Mouse (Mus musculus) lung, postnatal 4 days (tissue): ENCODE measurements around the gene Drd3.
A peak's percentile ranks its signal among the peaks of the same experiment; 100 is the strongest.

Experiments
- DNase-seq, 2 experiments: peaks; one replicate each; pipeline ENCODE4 v3.0.0; 2021

Gene Drd3

DNA sequence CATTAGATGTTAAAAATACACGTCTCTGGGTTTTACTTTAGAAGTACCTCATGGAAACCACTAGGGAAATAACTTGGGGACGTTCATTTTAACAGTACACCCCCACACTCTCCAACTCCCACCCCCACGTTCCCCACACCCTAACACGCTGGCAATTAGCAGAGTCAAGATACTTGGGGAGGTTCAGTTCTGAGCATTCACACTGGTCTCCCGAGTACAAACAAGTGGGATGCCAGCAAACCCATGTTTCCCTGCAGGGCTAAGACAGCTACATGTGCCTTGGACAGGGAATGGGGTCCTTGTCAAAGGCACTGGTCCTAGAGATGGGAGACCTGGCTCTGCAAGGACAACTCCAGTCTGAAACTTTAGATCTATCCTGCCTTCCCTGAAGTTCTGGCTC is 48.6 kb downstream of the Drd3 start:
- no peak for DNase-seq

DNA sequence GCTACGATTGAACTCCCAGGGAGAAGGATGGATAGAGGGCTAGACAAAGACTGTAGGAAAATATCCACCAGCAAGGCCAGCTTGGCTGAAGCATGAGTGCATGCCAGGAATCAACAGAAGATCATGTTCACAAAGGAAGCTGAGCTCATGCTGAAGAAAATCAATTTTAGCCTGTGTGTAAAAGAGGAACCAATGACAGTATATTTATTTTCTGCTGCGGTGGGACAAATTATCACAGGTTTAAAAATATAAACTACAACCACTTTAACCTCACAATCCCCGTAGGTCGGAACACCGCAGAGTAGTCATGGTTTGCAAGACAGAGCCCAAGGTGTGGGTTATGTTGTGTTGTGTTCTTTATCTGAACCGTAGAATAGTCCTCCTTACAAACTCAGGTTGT is 50.5 kb downstream of the Drd3 start:
- no peak for DNase-seq

DNA sequence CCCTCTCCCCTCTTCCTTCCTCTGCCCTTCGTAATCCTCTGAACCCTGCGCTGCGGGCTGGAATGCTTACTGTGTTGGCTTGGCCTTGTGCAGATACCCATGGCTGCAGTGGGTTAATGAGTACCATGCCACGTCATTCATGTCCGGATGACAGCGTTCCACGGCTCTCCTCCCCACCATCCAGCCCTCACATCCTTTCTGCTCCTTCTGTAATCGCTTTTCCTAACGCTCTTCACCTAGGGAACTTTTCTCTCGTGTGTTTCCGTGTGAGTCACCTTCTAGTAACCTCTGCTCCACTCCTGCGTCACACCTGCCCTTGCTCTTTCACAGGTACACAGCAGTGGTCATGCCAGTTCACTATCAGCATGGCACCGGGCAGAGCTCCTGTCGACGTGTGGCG is 53.2 kb downstream of the Drd3 start:
- DNase-seq, result no peak

DNA sequence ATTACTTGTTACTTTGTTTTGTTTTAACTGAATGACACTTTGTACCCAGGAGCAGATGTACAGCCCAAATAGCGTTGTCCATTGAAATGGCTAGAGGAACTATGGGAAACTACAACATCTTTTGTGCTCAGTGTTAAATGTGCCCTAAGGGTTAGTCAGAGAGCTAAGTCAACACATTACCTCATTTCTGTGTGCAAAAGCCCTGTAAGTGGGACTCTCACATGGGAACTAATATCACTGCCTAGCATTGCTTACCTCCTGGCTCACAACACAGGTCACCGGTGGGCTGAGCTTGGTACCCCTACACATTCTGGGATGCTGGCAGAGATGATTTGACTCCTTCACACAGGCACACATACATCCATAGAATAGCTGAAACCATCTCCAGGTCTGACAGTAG is 55.6 kb downstream of the Drd3 start:
- DNase-seq, result no peak

DNA sequence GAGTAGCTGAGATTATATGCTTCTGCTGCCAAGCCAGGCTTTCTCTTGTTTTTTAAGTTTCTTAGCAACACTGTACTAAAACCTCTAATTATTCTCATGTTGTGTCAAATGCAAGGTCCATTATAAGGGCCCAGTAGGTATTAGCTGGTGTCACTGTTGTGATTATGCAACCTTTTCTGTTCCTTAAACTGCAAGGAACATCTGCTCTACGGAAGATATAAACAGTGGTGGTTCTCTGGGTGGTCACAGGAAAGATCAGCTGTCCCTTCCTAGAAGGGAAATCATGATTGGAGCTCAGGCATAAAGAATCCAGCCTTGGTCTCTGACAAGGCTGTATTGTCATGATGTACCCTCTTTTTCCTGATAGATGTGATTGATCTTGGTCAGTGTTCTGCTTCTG is 57.6 kb downstream of the Drd3 start:
- no peak for DNase-seq

DNA sequence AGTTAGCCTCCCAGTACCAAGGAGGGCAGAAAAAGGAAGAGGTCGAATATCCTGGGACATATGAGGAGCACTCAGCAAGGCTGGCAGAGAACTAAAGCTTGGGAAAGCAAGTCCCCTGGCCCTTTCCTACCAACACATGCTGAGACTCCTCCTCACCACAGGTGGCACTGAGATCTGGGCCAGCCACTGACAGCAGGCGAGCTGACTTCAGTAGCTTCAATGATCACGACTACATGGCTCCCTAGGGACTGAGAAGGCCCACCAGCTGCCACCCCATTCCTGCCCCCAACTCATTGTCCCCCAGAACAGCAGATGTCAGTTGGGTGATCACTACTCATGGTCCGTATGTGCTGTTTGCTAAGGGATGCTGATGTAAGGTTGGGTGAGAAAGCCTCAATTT is 60.8 kb downstream of the Drd3 start:
- DNase-seq, result no peak

DNA sequence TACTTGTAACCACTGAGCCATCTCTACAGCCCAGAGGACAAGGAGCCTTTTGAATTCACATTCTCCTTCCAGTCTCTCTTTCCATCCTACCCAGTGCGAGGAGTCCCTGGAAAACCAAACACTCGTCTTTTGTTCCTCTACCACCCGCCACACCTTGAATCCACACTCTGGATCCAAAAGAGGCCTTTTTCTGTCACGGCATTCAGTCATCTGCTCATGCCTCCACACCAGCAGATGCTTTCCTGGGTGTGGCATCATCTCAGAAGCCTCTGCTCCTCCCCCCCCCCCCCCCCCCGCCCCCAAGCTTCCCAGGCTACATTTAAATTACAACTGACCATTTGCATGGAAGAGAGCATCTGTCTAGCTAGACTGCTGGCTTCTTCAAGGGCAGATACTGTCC is 62.5 kb downstream of the Drd3 start:
- no peak for DNase-seq

DNA sequence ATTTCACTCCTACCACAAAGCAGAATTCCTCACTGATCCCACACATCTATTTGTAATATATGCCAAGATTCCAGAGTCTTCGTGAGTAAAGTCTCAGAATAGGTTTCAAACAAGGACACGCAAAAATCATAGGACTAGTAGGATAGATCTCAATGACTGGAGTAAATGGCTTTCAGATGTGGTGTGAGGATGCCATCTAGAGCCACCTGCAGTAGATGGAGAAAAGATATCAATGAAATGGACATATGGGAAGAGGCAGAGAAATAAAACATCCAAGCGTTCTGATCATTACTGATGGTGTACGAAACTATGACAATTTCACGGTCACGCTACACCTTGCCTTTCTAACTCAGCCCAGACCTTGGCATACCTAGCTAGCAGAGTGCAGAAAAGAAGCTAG is 64.6 kb downstream of the Drd3 start:
- no peak for DNase-seq

DNA sequence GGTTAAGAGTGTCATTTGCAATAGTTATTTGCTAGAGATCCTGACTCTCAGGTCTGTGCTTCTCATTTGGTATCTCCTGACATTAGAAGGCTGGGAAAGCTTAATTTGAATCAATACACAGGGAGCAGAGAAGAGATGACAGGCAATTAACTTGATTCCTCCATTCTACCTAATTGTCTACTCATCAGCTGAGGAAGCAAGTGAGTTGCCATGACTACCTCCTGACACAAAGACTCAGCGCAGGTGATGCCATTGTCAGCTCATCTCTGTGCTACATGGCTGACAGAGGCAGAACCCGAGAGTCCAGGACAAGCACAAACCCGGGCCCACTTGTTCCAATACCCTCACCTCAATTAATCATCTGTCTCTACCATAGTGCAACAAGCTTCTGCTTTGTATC is 73.7 kb downstream of the Drd3 start:
- no peak for DNase-seq

DNA sequence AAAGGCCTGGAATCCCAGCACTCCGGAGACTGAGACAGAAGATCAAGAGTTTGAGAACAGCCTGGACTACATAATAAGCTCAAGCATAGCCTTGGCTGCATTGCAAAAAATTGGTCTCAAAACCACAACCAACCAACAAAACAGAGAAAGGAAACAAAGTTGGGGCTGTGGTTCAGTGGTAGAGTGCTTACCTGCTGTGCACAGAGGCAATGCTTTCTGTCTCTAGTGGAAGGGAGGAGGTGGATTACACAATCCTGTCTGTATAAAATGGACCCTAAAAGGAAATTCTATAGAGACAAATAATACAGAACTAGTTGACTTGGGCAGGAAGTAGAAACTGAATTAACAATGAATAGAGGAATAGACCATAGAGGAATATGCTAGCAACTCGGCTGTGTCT is 78.1 kb downstream of the Drd3 start:
- no peak for DNase-seq

DNA sequence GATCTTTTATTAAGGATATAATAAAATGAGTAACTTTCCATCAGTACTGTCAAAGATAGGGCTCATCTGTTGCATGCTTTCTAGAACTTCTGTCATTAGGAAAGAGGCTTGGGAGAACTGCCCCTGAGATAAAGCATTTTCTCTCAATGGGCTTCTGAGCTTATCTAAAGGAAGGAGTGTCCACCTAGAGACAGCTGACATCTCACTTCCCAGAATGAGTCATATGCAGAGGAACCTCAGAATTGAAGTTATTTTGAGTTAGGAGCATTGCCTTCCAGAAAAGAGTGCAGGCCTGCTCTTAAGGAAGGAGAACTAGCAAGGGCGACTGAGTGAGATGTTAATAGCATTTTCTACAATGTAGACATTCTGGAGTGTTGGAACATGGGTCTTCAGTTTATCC is 87.4 kb downstream of the Drd3 start:
- no peak for DNase-seq

DNA sequence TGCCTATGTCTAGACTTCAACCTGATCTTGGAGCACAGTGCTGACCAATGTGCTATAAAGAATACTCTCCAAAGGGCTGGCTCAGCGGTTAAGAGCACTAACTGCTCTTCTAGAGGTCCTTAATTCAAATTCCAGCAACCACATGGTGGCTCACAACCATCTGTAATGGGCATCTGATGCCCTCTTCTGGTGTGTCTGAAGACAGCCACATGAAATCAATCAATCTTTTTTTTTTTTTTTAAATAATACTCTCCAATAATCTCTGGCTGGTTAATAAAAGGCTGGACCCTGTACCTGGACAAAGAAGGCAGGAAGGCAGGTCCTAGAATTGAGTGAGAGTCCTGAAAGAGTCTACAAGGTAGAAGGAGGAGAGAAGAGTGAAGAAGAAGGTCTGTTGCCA is 96.0 kb downstream of the Drd3 start:
- no peak for DNase-seq

DNA sequence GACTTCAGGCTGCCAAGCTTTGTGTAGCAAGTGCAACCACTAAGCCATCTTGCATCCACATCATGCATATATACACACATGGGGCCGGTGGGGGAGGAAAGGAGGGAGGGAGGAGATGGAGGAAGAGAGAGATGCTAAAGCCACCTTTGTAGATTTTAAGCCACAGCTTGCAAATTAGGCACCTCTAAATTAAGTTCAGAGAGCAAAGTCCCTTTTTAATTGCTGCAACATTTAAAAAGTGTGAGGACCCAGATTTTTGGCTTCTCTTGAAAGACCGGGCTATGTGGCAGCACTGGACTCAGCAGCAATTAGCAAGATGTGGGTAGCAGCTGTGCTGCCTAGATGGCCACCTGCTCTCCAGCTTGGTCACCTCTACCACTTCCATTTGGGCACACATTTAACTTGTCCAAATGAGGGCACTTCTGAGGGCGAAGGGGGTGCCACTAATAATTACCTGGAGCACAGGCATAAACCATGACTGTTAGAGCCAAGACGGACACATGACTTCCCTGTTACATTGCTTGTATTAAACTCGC is 105.2 kb downstream of the Drd3 start:
- DNase-seq, result no peak

DNA sequence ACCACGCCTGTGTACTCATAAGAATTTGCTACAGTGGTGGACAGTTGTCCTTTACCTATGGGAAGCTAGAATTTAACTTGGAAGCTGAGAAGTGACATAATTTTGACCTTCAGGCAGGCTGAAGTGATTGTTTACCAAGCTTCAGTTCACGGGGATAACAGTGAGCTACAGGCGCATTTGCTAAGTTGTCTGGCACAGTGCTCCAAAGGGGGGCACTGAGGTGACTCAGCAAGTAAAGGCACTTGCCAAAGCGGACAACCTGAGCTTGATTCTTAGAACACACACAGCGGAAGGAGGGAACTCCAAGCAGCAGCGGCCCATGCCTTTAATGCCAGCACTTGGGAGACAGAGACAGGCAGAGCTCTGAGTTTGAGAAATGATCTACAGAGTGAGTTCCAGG is 106.8 kb downstream of the Drd3 start:
- DNase-seq, result no peak

DNA sequence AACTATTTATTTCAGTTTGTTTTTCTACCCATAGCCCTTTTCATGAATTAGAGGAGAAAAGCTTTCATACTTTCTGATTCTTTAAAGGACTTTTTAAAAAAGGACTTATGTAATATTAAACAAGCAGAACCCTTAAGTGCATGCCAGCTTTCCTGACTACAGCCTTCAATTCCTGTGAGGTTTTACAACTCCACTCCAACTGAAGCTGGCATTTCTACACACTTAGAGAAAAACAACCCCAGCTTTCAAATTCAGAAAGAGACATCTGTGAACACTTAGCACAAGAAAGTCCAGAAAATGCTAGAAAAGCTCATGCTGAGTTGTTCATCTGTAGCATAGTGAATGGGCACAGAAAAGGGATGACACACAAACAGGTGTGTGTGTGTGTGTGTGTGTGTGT is 116.0 kb downstream of the Drd3 start:
- no peak for DNase-seq

DNA sequence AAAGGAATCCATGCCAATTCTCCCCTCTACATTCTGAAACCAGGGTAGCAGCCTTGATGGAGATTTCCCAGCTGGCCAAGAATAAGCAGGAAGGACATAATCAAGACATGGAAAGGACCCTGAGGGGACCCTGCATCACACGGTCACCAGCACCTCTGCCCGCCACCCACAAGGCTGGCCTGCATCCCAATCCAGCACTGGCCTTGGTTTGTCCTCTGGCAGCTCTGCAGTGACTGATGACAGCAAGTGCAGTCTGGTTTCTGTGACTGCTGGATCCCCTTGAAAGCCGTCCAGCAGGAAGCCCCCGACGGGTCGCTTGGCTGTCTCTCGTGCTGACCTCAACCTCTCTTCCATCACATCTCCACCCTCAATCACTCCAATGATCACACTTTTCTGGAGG is 117.6 kb downstream of the Drd3 start:
- DNase-seq, result peak; percentile 7 to 49
